Mouse (Mus musculus): ENCODE data around the gene Acap3.

GRCm38 (mm10) chr4:155888181-155888580 is 3.4 kb upstream of the Acap3 start:
- TF ChIP-seq CTCF (IDR thresholded peaks at IDR 0.05; ENCODE audit: low read depth, low read length) (no peak), POLR2A (IDR thresholded peaks at IDR 0.05; ENCODE audit: insufficient read depth, low read length) (no peak)
